Mouse (Mus musculus): ENCODE data around the gene Crim1. TPM values are rescaled to one million over a fixed set of nuclear protein-coding genes. Genes with fewer than 3 reads are reported as not detected.
A peak's percentile ranks its signal among the peaks of the same experiment; 100 is the strongest.
"Not testable (repeated sequence)": the region's sequence is repeated elsewhere in the genome, so short reads cannot be mapped to it uniquely, and the experiment has no call there.

The Crim1 gene
- polyA plus RNA-seq, 1 experiment from 2014 or later = 5.8 TPM

- ATAC-seq (ENCODE audit: low FRiP score) = no peak
- no peaks in the 10 kb centered on the region for H3K27me3 ChIP-seq (ENCODE audit: control insufficient read depth, insufficient read depth, low read length)
- H3K4me1 ChIP-seq (replicated peaks; ENCODE audit: control insufficient read depth, insufficient read depth, low read length) = 0 out of 2 replicates have a peak, but pooled peaks cover 2% of the 10 kb centered on the region
- no peak for DNase-seq (ENCODE audit: low spot score)
- H3K27ac ChIP-seq (ENCODE audit: low read depth, low read length) = no peak overlapping the region
- H3K9ac ChIP-seq (ENCODE audit: low read depth, low read length) = no peak overlapping the region
- H3K4me3 ChIP-seq (ENCODE audit: low read depth, low read length) = no peak overlapping the region
- no peak overlapping the region for H3K4me2 ChIP-seq (replicated peaks; ENCODE audit: low read depth, low read length)
- no peaks in the 10 kb centered on the region for H3K36me3 ChIP-seq (ENCODE audit: control insufficient read depth, insufficient read depth, low read length)
- H3K9me3 ChIP-seq (ENCODE audit: control insufficient read depth, low read length) = no peaks in the 10 kb centered on the region
- 56% methylated on average over 3 of the region's 3 CpGs for WGBS
These were observed 48.9 kb downstream of the Crim1 start for GRCm38 (mm10) chr17:78248943-78249342.

- DNase-seq (ENCODE audit: low spot score) (no peak), ATAC-seq (ENCODE audit: low FRiP score) (no peak)
- Histone ChIP-seq H3K27me3 (ENCODE audit: control insufficient read depth, insufficient read depth, low read length) (no peaks in the 10 kb centered on the region), H3K4me1 (replicated peaks; ENCODE audit: control insufficient read depth, insufficient read depth, low read length) (0 out of 2 replicates have a peak, but pooled peaks cover 2% of the 10 kb centered on the region), H3K4me2 (replicated peaks; ENCODE audit: low read depth, low read length) (no peak overlapping the region), H3K9me3 (ENCODE audit: control insufficient read depth, low read length) (no peaks in the 10 kb centered on the region), H3K9ac (ENCODE audit: low read depth, low read length) (no peak overlapping the region), H3K4me3 (ENCODE audit: low read depth, low read length) (no peak overlapping the region), H3K27ac (ENCODE audit: low read depth, low read length) (no peak overlapping the region), H3K36me3 (ENCODE audit: control insufficient read depth, insufficient read depth, low read length) (no peaks in the 10 kb centered on the region)
- 80% methylated on average over 14 of the region's 14 CpGs for WGBS
These were observed 50.3 kb downstream of the Crim1 start for GRCm38 (mm10) chr17:78250149-78250938.

- ATAC-seq (ENCODE audit: low FRiP score); H3K4me3 ChIP-seq (ENCODE audit: low read depth, low read length); H3K4me2 ChIP-seq (replicated peaks; ENCODE audit: low read depth, low read length); H3K36me3 ChIP-seq (ENCODE audit: control insufficient read depth, insufficient read depth, low read length); H3K9me3 ChIP-seq (ENCODE audit: control insufficient read depth, low read length); H3K9ac ChIP-seq (ENCODE audit: low read depth, low read length); H3K27me3 ChIP-seq (ENCODE audit: control insufficient read depth, insufficient read depth, low read length); H3K27ac ChIP-seq (ENCODE audit: low read depth, low read length); H3K4me1 ChIP-seq (replicated peaks; ENCODE audit: control insufficient read depth, insufficient read depth, low read length); DNase-seq (ENCODE audit: low spot score): not testable (repeated sequence)
- 97% methylated on average over 2 of the region's 2 CpGs for WGBS
These were observed 53.5 kb downstream of the Crim1 start for GRCm38 (mm10) chr17:78253587-78253986.

DNA sequence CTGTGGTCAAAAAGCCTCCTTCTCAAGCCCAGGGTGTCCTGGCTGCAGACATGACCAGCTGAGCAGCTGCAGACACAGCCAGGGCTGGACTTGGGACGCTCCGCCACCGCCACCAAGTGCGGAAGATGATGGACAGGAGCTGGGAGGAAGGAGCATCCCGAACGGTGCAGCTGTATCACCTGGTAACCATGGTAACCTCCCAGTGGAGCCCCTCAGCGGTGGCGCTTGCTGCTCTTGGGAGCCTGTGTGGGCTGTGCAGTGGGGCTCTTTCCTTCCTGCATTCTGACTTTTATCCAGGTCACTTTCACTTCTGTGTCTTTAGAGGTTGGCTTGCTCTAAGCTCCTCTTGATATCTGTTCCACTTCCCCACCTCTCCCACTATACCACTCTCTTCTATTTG is 54.2 kb downstream of the Crim1 start:
- ATAC-seq (ENCODE audit: low FRiP score) = peak; percentile 49; the same call in 1 of the 2 replicates
- no peak overlapping the region for H3K27ac ChIP-seq (ENCODE audit: low read depth, low read length)
- H3K9me3 ChIP-seq (ENCODE audit: control insufficient read depth, low read length) = no peaks in the 10 kb centered on the region
- no peak overlapping the region for H3K4me3 ChIP-seq (ENCODE audit: low read depth, low read length)
- no peak overlapping the region for H3K9ac ChIP-seq (ENCODE audit: low read depth, low read length)
- DNase-seq (ENCODE audit: low spot score) = no peak
- H3K36me3 ChIP-seq (ENCODE audit: control insufficient read depth, insufficient read depth, low read length) = no peaks in the 10 kb centered on the region
- WGBS = 58% methylated on average over 8 of the region's 8 CpGs
- H3K27me3 ChIP-seq (ENCODE audit: control insufficient read depth, insufficient read depth, low read length) = no peaks in the 10 kb centered on the region
- no peak overlapping the region for H3K4me2 ChIP-seq (replicated peaks; ENCODE audit: low read depth, low read length)
- H3K4me1 ChIP-seq (replicated peaks; ENCODE audit: control insufficient read depth, insufficient read depth, low read length) = no peaks in the 10 kb centered on the region

GRCm38 (mm10) chr17:78255711-78256110 is 55.7 kb downstream of the Crim1 start:
- Histone ChIP-seq H3K4me3 (ENCODE audit: low read depth, low read length) (no peak overlapping the region), H3K9me3 (ENCODE audit: control insufficient read depth, low read length) (no peaks in the 10 kb centered on the region), H3K4me1 (replicated peaks; ENCODE audit: control insufficient read depth, insufficient read depth, low read length) (no peaks in the 10 kb centered on the region), H3K27ac (ENCODE audit: low read depth, low read length) (no peak overlapping the region), H3K36me3 (ENCODE audit: control insufficient read depth, insufficient read depth, low read length) (no peaks in the 10 kb centered on the region), H3K4me2 (replicated peaks; ENCODE audit: low read depth, low read length) (no peak overlapping the region), H3K9ac (ENCODE audit: low read depth, low read length) (no peak overlapping the region), H3K27me3 (ENCODE audit: control insufficient read depth, insufficient read depth, low read length) (no peaks in the 10 kb centered on the region)
- no peak for ATAC-seq (ENCODE audit: low FRiP score)
- DNase-seq (ENCODE audit: low spot score) = no peak
- WGBS = 91% methylated on average over 9 of the region's 9 CpGs

- H3K27ac ChIP-seq (ENCODE audit: low read depth, low read length) = no peak overlapping the region
- 79% methylated on average over 8 of the region's 8 CpGs for WGBS
- no peak overlapping the region for H3K9ac ChIP-seq (ENCODE audit: low read depth, low read length)
- no peaks in the 10 kb centered on the region for H3K36me3 ChIP-seq (ENCODE audit: control insufficient read depth, insufficient read depth, low read length)
- ATAC-seq (ENCODE audit: low FRiP score) = no peak
- H3K4me1 ChIP-seq (replicated peaks; ENCODE audit: control insufficient read depth, insufficient read depth, low read length) = no peaks in the 10 kb centered on the region
- H3K4me2 ChIP-seq (replicated peaks; ENCODE audit: low read depth, low read length) = no peak overlapping the region
- H3K4me3 ChIP-seq (ENCODE audit: low read depth, low read length) = no peak overlapping the region
- no peaks in the 10 kb centered on the region for H3K9me3 ChIP-seq (ENCODE audit: control insufficient read depth, low read length)
- H3K27me3 ChIP-seq (ENCODE audit: control insufficient read depth, insufficient read depth, low read length) = no peaks in the 10 kb centered on the region
- no peak for DNase-seq (ENCODE audit: low spot score)
These were observed 56.5 kb downstream of the Crim1 start for GRCm38 (mm10) chr17:78256534-78256933.

- no peaks in the 10 kb centered on the region for H3K36me3 ChIP-seq (ENCODE audit: control insufficient read depth, insufficient read depth, low read length)
- H3K9ac ChIP-seq (ENCODE audit: low read depth, low read length) = no peak overlapping the region
- no peaks in the 10 kb centered on the region for H3K9me3 ChIP-seq (ENCODE audit: control insufficient read depth, low read length)
- H3K4me1 ChIP-seq (replicated peaks; ENCODE audit: control insufficient read depth, insufficient read depth, low read length) = no peaks in the 10 kb centered on the region
- H3K27me3 ChIP-seq (ENCODE audit: control insufficient read depth, insufficient read depth, low read length) = no peaks in the 10 kb centered on the region
- no peak overlapping the region for H3K27ac ChIP-seq (ENCODE audit: low read depth, low read length)
- no peak overlapping the region for H3K4me3 ChIP-seq (ENCODE audit: low read depth, low read length)
- ATAC-seq (ENCODE audit: low FRiP score) (no peak), DNase-seq (ENCODE audit: low spot score) (no peak)
- WGBS = 95% methylated on average over 4 of the region's 4 CpGs
- H3K4me2 ChIP-seq (replicated peaks; ENCODE audit: low read depth, low read length) = no peak overlapping the region
These were observed 61.6 kb downstream of the Crim1 start for GRCm38 (mm10) chr17:78261684-78262083.

DNA sequence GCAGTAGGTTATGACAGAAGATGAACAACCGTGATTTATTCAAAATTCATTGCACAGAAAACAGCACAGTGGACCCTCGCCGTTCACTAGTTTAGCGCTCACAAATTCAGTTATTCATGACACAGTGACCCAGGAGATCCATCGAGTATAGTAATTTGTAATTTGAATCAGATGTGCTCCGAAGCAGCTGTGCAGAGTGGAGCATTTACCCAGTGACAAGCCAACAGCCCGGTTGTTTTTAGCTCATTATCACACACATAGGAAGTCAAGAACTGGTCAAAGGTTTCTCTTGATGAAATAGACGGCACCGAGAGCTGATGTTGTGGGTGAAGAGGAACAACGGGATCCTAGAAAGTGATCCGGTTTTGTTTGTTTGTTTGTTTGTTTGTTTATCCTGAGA is 64.1 kb downstream of the Crim1 start:
- Histone ChIP-seq H3K4me2 (replicated peaks; ENCODE audit: low read depth, low read length) (no peak overlapping the region), H3K9me3 (ENCODE audit: control insufficient read depth, low read length) (no peaks in the 10 kb centered on the region), H3K36me3 (ENCODE audit: control insufficient read depth, insufficient read depth, low read length) (no peaks in the 10 kb centered on the region), H3K4me3 (ENCODE audit: low read depth, low read length) (no peak overlapping the region), H3K9ac (ENCODE audit: low read depth, low read length) (no peak overlapping the region), H3K27ac (ENCODE audit: low read depth, low read length) (no peak overlapping the region), H3K27me3 (ENCODE audit: control insufficient read depth, insufficient read depth, low read length) (no peaks in the 10 kb centered on the region), H3K4me1 (replicated peaks; ENCODE audit: control insufficient read depth, insufficient read depth, low read length) (no peaks in the 10 kb centered on the region)
- no peak for DNase-seq (ENCODE audit: low spot score)
- 55% methylated on average over 11 of the region's 11 CpGs for whole genome bisulfite sequencing
- peak; percentile 51; the same call in 1 of the 2 replicates for ATAC-seq (ENCODE audit: low FRiP score)

- Histone ChIP-seq H3K27me3 (ENCODE audit: control insufficient read depth, insufficient read depth, low read length) (no peaks in the 10 kb centered on the region), H3K27ac (ENCODE audit: low read depth, low read length) (peak overlapping the region; percentile 10; the same call in 1 of the 2 replicates), H3K9me3 (ENCODE audit: control insufficient read depth, low read length) (no peaks in the 10 kb centered on the region), H3K4me2 (replicated peaks; ENCODE audit: low read depth, low read length) (no peak overlapping the region), H3K36me3 (ENCODE audit: control insufficient read depth, insufficient read depth, low read length) (no peaks in the 10 kb centered on the region), H3K4me3 (ENCODE audit: low read depth, low read length) (no peak overlapping the region), H3K9ac (ENCODE audit: low read depth, low read length) (no peak overlapping the region), H3K4me1 (replicated peaks; ENCODE audit: control insufficient read depth, insufficient read depth, low read length) (no peaks in the 10 kb centered on the region)
- DNase-seq (ENCODE audit: low spot score) (no peak), ATAC-seq (ENCODE audit: low FRiP score) (no peak)
- WGBS = 82% methylated on average over 7 of the region's 7 CpGs
These were observed 65.1 kb downstream of the Crim1 start for GRCm38 (mm10) chr17:78265135-78265534.
